In genomic region chr6:70784811-70785210, GRCm38 (mm10) we compare ENCODE assay signal across 19 mouse cellular contexts. TPM values are rescaled to one million over a fixed set of nuclear protein-coding genes. Genes with fewer than 3 reads are reported as not detected.
A peak's percentile ranks its signal among the peaks of the same experiment; 100 is the strongest.
DNase-seq lines count a peak whose midpoint lies in the region; ATAC-seq lines count a peak whose summit lies in the region.
"Had no signal": no experiment of that assay in that cellular context is flagged by ENCODE, and none has a peak within 500 bp of the region (broad histone marks: within the 10 kb centered on the region; RNA-seq: fewer than 3 reads in every experiment).

No protein-coding gene starts in this region.

- H3K9me3 ChIP-seq in embryonic facial prominence, embryonic 14.5 days (ENCODE audit: control insufficient read depth, low read length), result no peaks in the 10 kb centered on the region
- H3K9me3 ChIP-seq in embryonic facial prominence, embryonic 10.5 days, result no peaks in the 10 kb centered on the region
- no peaks in the 10 kb centered on the region for H3K9me3 ChIP-seq in stomach, embryonic 16.5 days (replicated peaks; ENCODE audit: control insufficient read depth, low read length)
- H3K9me3 ChIP-seq: forebrain, embryonic 15.5 days; G1E; heart, embryonic 12.5 days; hindbrain, embryonic 10.5 days had no signal

- WGBS in embryonic facial prominence, embryonic 14.5 days, result 75% methylated on average over 3 of the region's 3 CpGs
- WGBS in embryonic facial prominence, embryonic 10.5 days, result 85% methylated on average over 3 of the region's 3 CpGs
- 67% methylated on average over 3 of the region's 3 CpGs for WGBS in stomach, embryonic 16.5 days

- H3K4me2 ChIP-seq in embryonic facial prominence, embryonic 14.5 days (ENCODE audit: low read depth, low read length), result no peak overlapping the region
- no peak overlapping the region for H3K4me2 ChIP-seq in stomach, embryonic 16.5 days (ENCODE audit: low read depth, low read length)
- H3K4me2 ChIP-seq: forebrain, embryonic 15.5 days; heart, embryonic 12.5 days had no signal

- H3K27ac ChIP-seq in embryonic facial prominence, embryonic 14.5 days (replicated peaks; ENCODE audit: low read depth, low read length), result 0 out of 2 replicates have a peak overlapping the region, but pooled peaks have one; percentile 11
- H3K27ac ChIP-seq in embryonic facial prominence, embryonic 10.5 days (replicated peaks), result no peak overlapping the region
- peak overlapping the region; percentile 43; the same call in 1 of the 2 replicates for H3K27ac ChIP-seq in stomach, embryonic 16.5 days (ENCODE audit: low read length)
- H3K27ac ChIP-seq: forebrain, embryonic 15.5 days had no signal

- no peak overlapping the region for H3K9ac ChIP-seq in embryonic facial prominence, embryonic 14.5 days (ENCODE audit: low read depth, low read length)
- H3K9ac ChIP-seq in stomach, embryonic 16.5 days (ENCODE audit: low read length), result no peak overlapping the region
- H3K9ac ChIP-seq: forebrain, embryonic 15.5 days; heart, embryonic 12.5 days had no signal

- H3K27me3 ChIP-seq in embryonic facial prominence, embryonic 14.5 days (replicated peaks; ENCODE audit: control insufficient read depth, insufficient read depth, low read length), result no peaks in the 10 kb centered on the region
- H3K27me3 ChIP-seq in embryonic facial prominence, embryonic 10.5 days (replicated peaks; ENCODE audit: low read depth, poor library complexity, severe bottlenecking), result no peaks in the 10 kb centered on the region
- no peaks in the 10 kb centered on the region for H3K27me3 ChIP-seq in stomach, embryonic 16.5 days (ENCODE audit: control insufficient read depth, insufficient read depth, low read length)
- H3K27me3 ChIP-seq: forebrain, embryonic 15.5 days; heart, embryonic 12.5 days had no signal

- no peak for DNase-seq in embryonic facial prominence, embryonic 14.5 days (ENCODE audit: low spot score)
- DNase-seq in embryonic facial prominence, embryonic 10.5 days (ENCODE audit: low spot score), result no peak
- peak; percentile 26 to 53 for DNase-seq in lung, adult 18-20 months
- no peak for DNase-seq in lung, postnatal 25 days (ENCODE audit: low spot score)
- DNase-seq in urinary bladder, adult 18-20 months (ENCODE audit: low spot score in 2 of 2), result peak; percentile 37 to 40
- no peak for DNase-seq in urinary bladder, adult 2 months (ENCODE audit: low spot score)
- DNase-seq in frontal cortex, postnatal 36 days (ENCODE audit: low spot score in 2 of 2), result no peak
- DNase-seq: adrenal gland, adult 8-10 months; adrenal gland, postnatal 36 days; B cell, adult 2 months; cerebellum, adult 2 months; cerebellum, postnatal 10 days; gastrocnemius, postnatal 25 days had no signal

- no peak overlapping the region for H3K4me3 ChIP-seq in embryonic facial prominence, embryonic 14.5 days (ENCODE audit: low read depth, low read length)
- H3K4me3 ChIP-seq in embryonic facial prominence, embryonic 10.5 days, result no peak overlapping the region
- no peak overlapping the region for H3K4me3 ChIP-seq in stomach, embryonic 16.5 days (replicated peaks; ENCODE audit: low read length)
- H3K4me3 ChIP-seq: forebrain, embryonic 15.5 days; heart, embryonic 12.5 days; hindbrain, embryonic 10.5 days had no signal

- H3K4me1 ChIP-seq in embryonic facial prominence, embryonic 14.5 days (ENCODE audit: control insufficient read depth, insufficient read depth, low read length), result peaks cover 7% of the 10 kb centered on the region; the same call in 1 of the 2 replicates
- H3K4me1 ChIP-seq in embryonic facial prominence, embryonic 10.5 days, result peaks cover 9% of the 10 kb centered on the region
- peaks cover 22% of the 10 kb centered on the region for H3K4me1 ChIP-seq in stomach, embryonic 16.5 days (ENCODE audit: control insufficient read depth, insufficient read depth, low read length)

- ATAC-seq in embryonic facial prominence, embryonic 14.5 days (ENCODE audit: low read depth), result peak; percentile 41; the same call in 1 of the 2 replicates
- peak; percentile 38; the same call in 1 of the 2 replicates for ATAC-seq in stomach, embryonic 16.5 days (ENCODE audit: insufficient read depth, low FRiP score)
- ATAC-seq: CD4-positive, CD25-positive, alpha-beta regulatory T cell, adult 4 months; forebrain, embryonic 15.5 days had no signal

- H3K36me3 ChIP-seq in embryonic facial prominence, embryonic 14.5 days (ENCODE audit: control insufficient read depth, insufficient read depth, low read length), result peaks cover 20% of the 10 kb centered on the region
- H3K36me3 ChIP-seq in embryonic facial prominence, embryonic 10.5 days (replicated peaks), result peaks cover 32% of the 10 kb centered on the region
- 0 out of 2 replicates have a peak, but pooled peaks cover 3% of the 10 kb centered on the region for H3K36me3 ChIP-seq in stomach, embryonic 16.5 days (ENCODE audit: control insufficient read depth, insufficient read depth, low read length)

RNA-seq across cellular contexts. Expression of gene Rpia, which starts 7.2 kb away (rescaled TPM):
- 3.0 and 3.3 TPM in 2 replicates for polyA plus RNA-seq in embryonic facial prominence, embryonic 14.5 days (2014; fragmentation: Nextera tagmentation; extraction: Ambion mirVana)
- 2.3 TPM in 2 replicates for polyA plus RNA-seq in embryonic facial prominence, embryonic 10.5 days (2016; fragmentation: Nextera tagmentation; extraction: Ambion mirVana)
- polyA plus RNA-seq in urinary bladder, adult 2 months (2012; rRNA removed), result 24.8 and 27.8 TPM in 2 replicates
- polyA plus RNA-seq in stomach, embryonic 16.5 days (2015; fragmentation: Nextera tagmentation; extraction: Ambion mirVana), result 2.8 and 3.5 TPM in 2 replicates

RNA-seq across cellular contexts. Expression of gene Eif2ak3, which starts 59.5 kb away (rescaled TPM):
- polyA plus RNA-seq in embryonic facial prominence, embryonic 14.5 days (2014; fragmentation: Nextera tagmentation; extraction: Ambion mirVana), result 13.0 and 15.9 TPM in 2 replicates
- 7.7 and 9.0 TPM in 2 replicates for polyA plus RNA-seq in embryonic facial prominence, embryonic 10.5 days (2016; fragmentation: Nextera tagmentation; extraction: Ambion mirVana)
- 15.6 and 16.3 TPM in 2 replicates for polyA plus RNA-seq in urinary bladder, adult 2 months (2012; rRNA removed)
- 10.9 and 11.1 TPM in 2 replicates for polyA plus RNA-seq in stomach, embryonic 16.5 days (2015; fragmentation: Nextera tagmentation; extraction: Ambion mirVana)

Comparison
In these comparisons a context has a peak if more than half of its experiments do, and no peak if none do; other contexts are left out.
1. DNase-seq: peak in lung, adult 18-20 months (2 of 2) and urinary bladder, adult 18-20 months (2 of 2); none in embryonic facial prominence, embryonic 14.5 days (single experiment), embryonic facial prominence, embryonic 10.5 days (single experiment), lung, postnatal 25 days (single experiment), urinary bladder, adult 2 months (single experiment) and frontal cortex, postnatal 36 days (0 of 2).